Mouse (Mus musculus) ES-E14 (cell line): ENCODE measurements around the gene Gad1. TPM values are rescaled to one million over a fixed set of nuclear protein-coding genes. Genes with fewer than 3 reads are reported as not detected.

Source experiments
- DNase-seq: peaks from one replicate; pipeline ENCODE4 v3.0.0-alpha.2; 2013; ENCODE audit warnings: low read depth, low spot score
- H3K27ac ChIP-seq: 2 replicates; pipeline ENCODE4 v1.5.1; 2012; ENCODE audit warnings: low read depth, mild to moderate bottlenecking, low read length, moderate library complexity, mixed read lengths; ENCODE audit not compliant: poor library complexity, insufficient read depth, severe bottlenecking
- H3K36me3 ChIP-seq: 2 replicates; pipeline ENCODE4 v1.6.1; 2012; ENCODE audit warnings: mild to moderate bottlenecking, low read length, moderate library complexity, mixed read lengths; ENCODE audit not compliant: control insufficient read depth, poor library complexity, insufficient read depth, severe bottlenecking
- H3K4me1 ChIP-seq, 2 experiments: fragments of 150-350 bp in 1 of 2; sonication (generic) in 1 of 2; 2 replicates each; pipeline ENCODE4 v1.6.1; 2012; ENCODE audit warnings: low read length in 2 of 2, mild to moderate bottlenecking in 1 of 2, mixed read lengths in 1 of 2; ENCODE audit not compliant: control insufficient read depth in 2 of 2, insufficient read depth in 2 of 2, poor library complexity in 1 of 2
- H3K4me3 ChIP-seq, 2 experiments: fragments of 150-350 bp in 1 of 2; sonication (generic) in 1 of 2; 2 replicates each; pipeline ENCODE4 v1.5.1; 2012; ENCODE audit warnings: low read length in 2 of 2, low read depth in 1 of 2, mild to moderate bottlenecking in 1 of 2, mixed read lengths in 1 of 2; ENCODE audit not compliant: insufficient read depth in 1 of 2, poor library complexity in 1 of 2, severe bottlenecking in 1 of 2
- H3K9ac ChIP-seq: 2 replicates; pipeline ENCODE4 v1.6.1; 2012; ENCODE audit warnings: low read depth, mild to moderate bottlenecking, low read length, mixed read lengths; ENCODE audit not compliant: poor library complexity, insufficient read depth, severe bottlenecking
- H3K9me3 ChIP-seq: fragments of 150-350 bp; sonication (generic); 2 replicates; pipeline ENCODE4 v1.6.1; 2012; ENCODE audit warnings: low read depth, mild to moderate bottlenecking, low read length; ENCODE audit not compliant: control insufficient read depth, insufficient read depth
- CHD2 ChIP-seq: IDR thresholded peaks from 2 replicates; pipeline ENCODE4 v1.6.1; 2014; ENCODE audit warnings: mild to moderate bottlenecking, low read depth, low read length, inconsistent platforms
- HCFC1 ChIP-seq: IDR thresholded peaks from 2 replicates; pipeline ENCODE4 v1.6.1; 2012; ENCODE audit warnings: low read length, inconsistent platforms, borderline replicate concordance; ENCODE audit not compliant: insufficient read depth
- MAFK ChIP-seq: IDR thresholded peaks from 2 replicates; pipeline ENCODE4 v1.6.1; 2014; ENCODE audit warnings: mild to moderate bottlenecking, low read depth, low read length, inconsistent platforms; ENCODE audit not compliant: insufficient read depth
- ZC3H11A ChIP-seq: IDR thresholded peaks from 2 replicates; pipeline ENCODE4 v1.6.1; 2012; ENCODE audit warnings: low read depth, mild to moderate bottlenecking, inconsistent platforms, low read length, borderline replicate concordance
- ZNF384 ChIP-seq: IDR thresholded peaks from 2 replicates; pipeline ENCODE4 v1.6.1; 2012; ENCODE audit warnings: low read depth, low read length, inconsistent platforms
- in situ Hi-C, 2 experiments: fragments of 600-800 bp; cut with MboI; formaldehyde crosslinking; loops; one replicate each; pipeline ENCODE4 v1.15.1; 2025; ENCODE audit warnings: low sequenced_read_pairs in 2 of 2, inconsistent platforms in 1 of 2; ENCODE audit not compliant: unreplicated experiment in 2 of 2
- total RNA-seq: library from RNA; depleted of rRNA; stranded (reverse); fragments of 300-350 nt; gene quantifications from 2 replicates; pipeline ENCODE4 v1.2.3, GENCODE M21; 2012

The Gad1 gene
- total RNA-seq, 1 experiment = 1.0 TPM

GRCm38 (mm10) chr2:70588200-70588599, 35.3 kb downstream of the Gad1 start:
- DNase-seq = no peak

DNA sequence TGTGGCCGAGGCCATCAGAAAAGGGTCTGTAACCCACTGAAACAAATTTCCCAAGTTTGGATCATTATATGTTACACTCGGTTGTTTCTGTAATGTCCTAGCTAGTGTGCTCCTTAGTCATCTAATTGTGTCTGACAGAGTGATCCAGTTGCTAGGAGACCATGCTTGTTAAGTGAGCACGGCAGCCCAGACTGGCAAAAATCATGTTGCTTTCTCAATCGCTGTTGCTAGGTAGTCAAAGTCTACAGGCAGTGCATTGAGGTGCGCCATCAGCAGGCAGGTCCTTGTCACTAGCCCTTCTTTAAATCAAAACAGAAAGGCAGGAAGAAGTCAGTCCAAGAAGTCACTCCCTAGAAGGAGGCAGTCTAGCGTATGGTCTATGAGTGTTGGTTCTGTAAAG, 39.6 kb downstream of the Gad1 start:
- in situ Hi-C loops = no loop called here
- Histone ChIP-seq H3K9me3 (no peaks in the 10 kb centered on the region), H3K4me1 (no peaks in the 10 kb centered on the region), H3K36me3 (no peaks in the 10 kb centered on the region), H3K9ac (no peak overlapping the region), H3K27ac (no peak overlapping the region), H3K4me3 (no peak overlapping the region)
- no peak for DNase-seq
- no peak for TF ChIP-seq HCFC1
- no peak for TF ChIP-seq ZNF384
- no peak for TF ChIP-seq ZC3H11A

More at GRCm38 (mm10) chr2:70588200-70588599, 35.3 kb downstream of the Gad1 start:
- no peaks in the 10 kb centered on the region for H3K36me3 ChIP-seq
- no peak overlapping the region for H3K27ac ChIP-seq
- no peak overlapping the region for H3K4me3 ChIP-seq
- in situ Hi-C loops = no loop called here
- TF ChIP-seq CHD2 (no peak), MAFK (no peak), ZC3H11A (no peak), HCFC1 (no peak), ZNF384 (no peak)
- H3K4me1 ChIP-seq = no peaks in the 10 kb centered on the region
- H3K9me3 ChIP-seq = no peaks in the 10 kb centered on the region
- H3K9ac ChIP-seq = no peak overlapping the region

- no peaks in the 10 kb centered on the region for H3K9me3 ChIP-seq
- no peaks in the 10 kb centered on the region for H3K36me3 ChIP-seq
- H3K4me3 ChIP-seq = no peak overlapping the region
- H3K27ac ChIP-seq = no peak overlapping the region
- H3K4me1 ChIP-seq = no peaks in the 10 kb centered on the region
- no peak for TF ChIP-seq CHD2
- TF ChIP-seq HCFC1 = no peak
- TF ChIP-seq ZNF384 = no peak
- no peak for TF ChIP-seq ZC3H11A
- no peak for TF ChIP-seq MAFK
- no peak overlapping the region for H3K9ac ChIP-seq
- in situ Hi-C loops = no loop called here
- no peak for DNase-seq
Measured at GRCm38 (mm10) chr2:70593670-70594069, 40.8 kb downstream of the Gad1 start.

- Histone ChIP-seq H3K4me1 (no peaks in the 10 kb centered on the region), H3K9ac (no peak overlapping the region), H3K4me3 (no peak overlapping the region), H3K36me3 (no peaks in the 10 kb centered on the region), H3K27ac (no peak overlapping the region), H3K9me3 (no peaks in the 10 kb centered on the region)
- TF ChIP-seq ZNF384 (no peak), ZC3H11A (no peak), HCFC1 (no peak), MAFK (no peak), CHD2 (no peak)
- DNase-seq = no peak
- in situ Hi-C loops = no loop called here
Measured at GRCm38 (mm10) chr2:70595896-70596295, 43.0 kb downstream of the Gad1 start.

DNA sequence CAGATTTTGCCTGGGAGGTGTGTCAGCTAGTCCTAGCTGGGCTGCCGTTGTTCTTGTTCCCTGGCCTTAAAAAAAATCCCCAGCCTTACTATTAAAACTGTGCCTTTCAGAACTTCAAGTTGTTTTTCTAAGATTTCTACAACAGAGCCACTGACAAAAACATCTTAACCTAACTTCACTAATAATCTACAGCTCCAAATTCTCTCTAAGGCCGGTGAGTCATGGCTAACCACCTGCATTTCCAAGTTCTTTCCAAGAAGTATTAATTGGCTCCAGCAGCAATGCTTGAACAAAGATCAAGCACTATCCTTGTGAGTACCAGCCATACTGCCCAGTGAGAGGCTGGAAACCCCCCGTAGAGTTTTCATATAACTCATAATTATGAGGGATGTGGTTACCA, 56.9 kb downstream of the Gad1 start:
- H3K9ac ChIP-seq = no peak overlapping the region
- no peaks in the 10 kb centered on the region for H3K9me3 ChIP-seq
- in situ Hi-C loops = no loop called here
- no peaks in the 10 kb centered on the region for H3K36me3 ChIP-seq
- H3K4me1 ChIP-seq = no peaks in the 10 kb centered on the region
- no peak overlapping the region for H3K4me3 ChIP-seq
- DNase-seq = no peak
- H3K27ac ChIP-seq = no peak overlapping the region
- TF ChIP-seq ZC3H11A (no peak), HCFC1 (no peak), CHD2 (no peak), ZNF384 (no peak), MAFK (no peak)
